Mouse (Mus musculus) lung, postnatal 0 days (tissue): ENCODE results near the gene Gm26620.

Source experiments
- CTCF ChIP-seq: IDR thresholded peaks from 2 replicates; pipeline ENCODE4 v1.5.1; 2016; ENCODE audit warnings: antibody characterized with exemption, mild to moderate bottlenecking
- EP300 ChIP-seq: IDR thresholded peaks from 2 replicates; pipeline ENCODE4 v1.6.1; 2016; ENCODE audit warnings: antibody characterized with exemption, mild to moderate bottlenecking, control low read depth

DNA sequence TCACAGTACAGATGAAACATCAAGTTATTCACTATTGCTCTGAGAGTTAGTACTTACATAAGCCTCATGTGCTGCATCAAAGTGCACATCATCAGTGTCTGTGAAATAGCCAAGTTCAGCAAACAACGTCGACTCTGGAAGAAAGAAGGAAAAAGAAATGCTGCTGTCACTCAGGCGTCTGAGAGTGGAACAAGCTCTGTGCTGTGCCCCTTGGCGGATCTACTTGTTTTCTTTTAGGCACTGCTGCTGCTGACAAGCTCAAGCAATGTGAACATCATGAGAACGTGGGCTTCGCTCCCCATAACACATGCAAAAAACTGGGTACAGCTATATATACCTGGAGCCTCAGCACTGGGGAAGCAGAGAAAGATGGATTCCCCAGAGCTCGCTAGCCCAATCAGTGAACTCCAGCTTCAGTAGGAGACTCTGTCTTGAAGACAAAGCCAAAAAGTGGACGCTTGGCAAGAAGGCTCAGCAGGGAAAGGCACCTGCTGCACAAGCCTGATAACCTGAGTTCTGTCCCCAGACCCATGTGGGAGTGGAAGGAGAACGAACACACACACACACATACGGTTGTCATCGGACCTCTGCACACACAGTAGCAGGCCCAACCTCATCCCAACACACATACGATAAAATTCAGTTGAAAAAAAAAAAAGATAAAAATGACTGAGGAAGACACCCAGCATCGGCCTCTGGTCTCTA lies 29.7 kb upstream of the Gm26620 start:
- TF ChIP-seq EP300 (no peak), CTCF (no peak)
